Mouse (Mus musculus) monocyte, adult 5-6 weeks (primary cell): Measurements from ENCODE around the gene Plin3. TPM values are rescaled to one million over a fixed set of nuclear protein-coding genes. Genes with fewer than 3 reads are reported as not detected.
A peak's percentile ranks its signal among the peaks of the same experiment; 100 is the strongest.

Experiments
- ATAC-seq: fragments of 153-309, 156-312 bp; replicated peaks from 2 replicates; pipeline ENCODE4 v1.8.0; 2017; ENCODE audit warnings: mild to moderate bottlenecking; ENCODE audit not compliant: low TSS enrichment, insufficient number of reproducible peaks, severe bottlenecking, poor library complexity, low FRiP score
- total RNA-seq: library from RNA; stranded (forward); fragments of 200-1000, 200-491, 200-594 nt; gene quantifications from 3 replicates; pipeline ENCODE4 v1.2.3, GENCODE M21; 2017

Gene Plin3
- total RNA-seq, 1 experiment from 2014 or later = 13.4 TPM

DNA sequence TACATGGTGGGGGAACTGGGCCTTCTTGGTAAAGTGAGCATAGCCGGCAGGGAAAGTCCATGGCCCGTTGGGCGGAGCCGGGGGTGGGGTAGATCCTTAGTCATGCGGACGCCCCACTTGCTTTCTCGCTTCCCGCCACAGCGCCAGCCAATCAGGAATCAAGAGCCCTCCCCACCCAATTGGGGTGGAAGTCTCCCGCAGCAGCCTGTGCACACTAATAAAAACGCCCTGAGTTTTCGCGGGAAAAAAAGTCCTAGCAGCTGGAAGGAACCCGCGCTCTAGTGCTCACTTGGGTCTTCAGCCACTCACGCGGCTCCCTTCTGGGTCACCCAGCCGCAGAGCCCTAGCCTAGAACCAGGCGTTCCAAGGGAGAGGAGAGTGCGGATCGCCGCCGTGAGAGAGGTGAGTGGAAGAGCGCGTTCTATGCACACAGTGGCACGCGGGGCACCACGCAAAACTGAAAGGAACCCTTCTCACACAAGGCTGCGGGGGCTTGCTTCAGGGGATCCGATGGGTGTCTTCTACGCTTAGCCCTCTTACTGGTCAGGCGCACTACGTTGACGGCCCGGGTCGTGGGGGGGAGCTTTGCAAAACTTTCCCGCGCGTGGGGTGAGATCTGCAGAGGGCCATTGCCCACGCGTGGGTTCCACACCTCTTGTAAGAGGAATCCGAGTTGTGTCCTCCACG, 10.6 kb upstream of the Plin3 start, which contains the start of gene Uhrf1:
Gene Uhrf1 (plus strand): TSS at position 162 of the 687 bp plus-strand sequence.
- 0 out of 2 replicates have a peak, but pooled peaks have one; percentile 27 for ATAC-seq

DNA sequence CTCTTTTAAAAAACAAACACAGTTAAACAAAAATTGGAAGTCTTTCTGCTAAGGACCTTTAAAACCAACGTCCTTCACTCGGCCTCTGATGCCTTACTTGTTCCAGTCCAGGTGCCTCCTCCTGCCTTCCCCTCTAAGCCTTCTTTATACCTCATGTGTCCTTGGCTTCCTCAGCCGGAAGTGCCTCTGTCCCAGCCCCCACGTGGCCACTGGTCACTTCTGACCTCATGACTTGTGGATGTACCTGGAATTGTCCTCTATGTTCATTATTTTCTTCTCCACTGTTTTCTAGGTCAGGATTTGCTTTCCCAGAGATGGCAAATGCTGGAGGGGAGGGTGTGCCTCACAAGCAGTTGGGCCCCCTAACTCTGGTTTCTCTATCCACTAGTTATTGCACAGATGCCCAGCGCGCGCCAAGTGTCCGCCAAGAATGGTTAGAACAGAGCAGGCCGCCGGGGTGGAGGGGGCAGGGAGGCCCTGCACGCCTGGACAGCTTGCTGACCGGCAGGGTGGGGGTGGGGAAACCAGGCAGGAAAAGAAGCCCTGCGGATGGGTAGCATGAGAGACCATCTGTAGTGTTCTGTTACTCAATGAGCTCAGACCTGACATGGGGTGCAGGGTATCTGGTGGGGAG, 9.8 kb upstream of the Plin3 start:
- ATAC-seq = no peak

DNA sequence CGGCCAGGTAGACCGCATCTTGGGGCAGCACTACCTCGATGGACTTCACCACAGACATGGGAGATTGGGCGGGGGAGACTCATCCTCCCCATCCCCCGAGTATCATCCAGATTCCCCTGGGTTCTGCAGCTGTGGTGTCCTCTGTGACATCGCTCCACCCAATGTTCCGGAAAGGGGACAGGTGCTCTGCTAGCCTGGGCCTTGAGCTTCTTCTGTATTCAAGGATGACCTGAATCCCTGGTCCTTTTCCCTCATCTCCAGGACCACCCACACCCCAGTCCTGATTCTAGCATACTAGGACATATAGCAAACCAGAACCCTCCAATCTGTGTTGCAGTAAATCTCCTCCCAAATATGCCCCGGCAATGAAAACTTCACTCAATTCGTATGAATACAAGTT, 7.5 kb upstream of the Plin3 start, which contains the start of gene Arrdc5:
Gene Arrdc5 (minus strand): TSS at position 101 of the 400 bp plus-strand sequence.
- no peak for ATAC-seq

DNA sequence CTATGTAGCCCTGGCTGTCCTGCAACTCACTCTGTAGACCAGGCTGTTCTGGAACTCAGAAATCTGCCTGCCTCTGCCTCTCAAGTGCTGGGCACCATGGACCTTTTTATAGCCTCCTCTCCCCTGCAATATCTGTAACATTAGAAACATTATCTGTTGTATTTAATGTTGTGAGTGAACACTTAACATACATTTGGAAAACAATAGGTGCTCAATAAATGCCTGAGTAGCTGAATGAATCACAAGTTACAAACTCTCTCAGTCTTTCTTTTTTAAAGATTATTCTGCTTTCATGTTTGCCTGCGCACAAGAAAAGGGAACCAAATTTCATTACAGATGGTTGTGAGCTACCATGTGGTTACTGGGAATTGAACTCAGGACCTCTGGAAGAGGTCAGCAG, 5.6 kb upstream of the Plin3 start:
- no peak for ATAC-seq

DNA sequence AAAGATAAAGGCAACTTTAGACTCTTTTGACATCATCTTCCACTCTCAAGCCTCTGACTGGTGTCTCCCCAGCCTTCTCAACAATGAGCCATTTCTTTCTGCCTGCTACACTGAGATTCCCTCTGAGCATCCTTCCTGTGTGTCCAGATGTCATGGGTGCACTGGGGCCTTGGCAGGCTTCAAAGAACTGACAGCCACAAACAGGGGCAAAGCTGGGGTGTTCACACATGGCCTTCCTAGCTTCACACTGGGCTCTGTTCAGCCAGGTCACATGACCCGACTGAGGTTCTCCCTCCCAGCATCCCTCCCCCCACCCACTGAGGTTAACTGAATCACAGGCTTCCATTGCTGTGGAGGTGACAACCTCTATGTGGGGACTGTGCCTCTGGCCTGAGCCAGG, 3.5 kb upstream of the Plin3 start:
- no peak for ATAC-seq

DNA sequence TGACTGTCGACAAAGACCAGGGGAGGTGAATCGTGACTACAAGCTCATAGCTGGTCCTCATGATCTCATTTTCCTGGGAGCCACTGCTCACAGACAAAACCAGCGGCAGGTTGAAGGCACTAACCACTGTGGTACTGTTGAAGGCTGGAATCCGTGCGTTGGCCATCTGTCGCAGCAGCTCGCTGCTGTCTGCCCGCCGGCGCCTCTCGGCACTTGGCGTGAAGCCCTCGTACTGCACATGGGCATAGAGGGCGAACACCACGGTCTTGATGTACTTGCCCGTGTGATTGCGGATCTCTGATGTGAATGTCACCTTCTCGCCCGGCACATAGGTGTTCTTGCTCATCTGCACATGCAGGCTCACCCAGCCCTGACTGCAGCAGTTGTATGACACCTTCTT, 1.6 kb upstream of the Plin3 start:
- no peak for ATAC-seq

DNA sequence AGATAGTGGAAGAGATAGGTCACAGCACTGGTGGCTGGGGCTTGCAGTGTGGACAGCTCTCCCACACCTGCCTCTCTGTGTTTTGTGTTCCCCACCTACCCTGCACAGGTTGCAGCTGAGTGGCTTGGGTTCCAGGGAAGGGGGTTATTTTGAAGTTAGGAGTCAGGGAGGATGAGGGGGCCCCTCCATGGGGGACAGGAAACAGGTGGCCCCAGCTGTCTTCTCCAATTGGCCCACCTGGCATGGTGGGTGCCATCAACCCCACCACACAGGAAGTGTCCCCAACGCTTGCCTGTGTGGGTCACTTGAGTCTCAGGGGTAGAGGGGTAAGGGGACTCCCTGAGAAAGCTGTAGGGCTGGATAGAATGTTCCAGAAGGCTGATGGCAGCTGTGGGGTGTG, 618 bp upstream of the Plin3 start:
- ATAC-seq = no peak

DNA sequence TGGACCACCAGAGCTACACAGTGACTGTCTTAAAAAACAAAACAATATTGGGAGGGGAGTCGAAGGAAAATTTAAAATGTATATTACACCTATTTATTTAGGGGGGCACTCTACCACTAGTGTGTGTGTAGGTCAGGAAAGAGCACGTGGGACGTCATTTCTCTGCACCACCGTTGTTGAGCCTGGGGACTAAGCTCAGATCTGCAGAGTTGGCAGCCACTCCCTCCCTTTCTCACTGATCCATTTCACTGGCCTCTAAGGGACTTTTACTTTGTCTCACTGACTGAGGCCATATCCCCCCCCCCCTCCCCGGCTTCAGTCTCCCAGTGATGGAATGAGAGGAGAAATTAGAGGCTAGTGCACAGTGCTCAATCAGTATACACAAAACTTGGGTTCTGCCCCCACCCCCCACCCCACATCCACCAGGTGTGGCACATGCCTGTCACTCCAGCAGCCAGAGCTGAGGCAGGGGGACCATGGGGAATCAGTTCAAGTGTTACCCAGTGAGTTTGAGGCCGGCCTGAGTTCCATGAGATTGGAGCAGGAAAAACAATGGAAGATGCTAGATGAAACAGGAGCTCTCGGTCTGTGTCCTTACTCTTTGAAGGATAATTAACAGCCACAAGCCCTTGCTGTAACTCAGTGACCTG, 722 bp downstream of the Plin3 start:
- no peak for ATAC-seq

DNA sequence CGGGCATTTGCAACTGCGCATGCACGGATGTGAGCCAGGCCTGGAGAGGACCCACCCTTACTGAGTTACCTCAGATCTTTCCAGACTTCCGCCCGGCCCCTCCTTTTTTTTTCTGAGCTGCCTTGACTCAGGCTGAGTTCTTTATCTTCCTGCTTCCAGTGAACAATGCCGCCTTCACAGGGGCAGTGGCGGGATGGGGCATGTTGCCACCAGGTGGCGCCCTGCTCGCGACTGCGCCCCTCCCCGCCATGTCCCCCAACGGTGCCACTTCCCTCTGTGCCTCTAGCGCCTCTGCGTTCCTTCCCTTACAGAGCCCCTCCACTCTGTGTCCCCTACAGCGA, 1.5 kb downstream of the Plin3 start:
- ATAC-seq = peak; percentile 79

DNA sequence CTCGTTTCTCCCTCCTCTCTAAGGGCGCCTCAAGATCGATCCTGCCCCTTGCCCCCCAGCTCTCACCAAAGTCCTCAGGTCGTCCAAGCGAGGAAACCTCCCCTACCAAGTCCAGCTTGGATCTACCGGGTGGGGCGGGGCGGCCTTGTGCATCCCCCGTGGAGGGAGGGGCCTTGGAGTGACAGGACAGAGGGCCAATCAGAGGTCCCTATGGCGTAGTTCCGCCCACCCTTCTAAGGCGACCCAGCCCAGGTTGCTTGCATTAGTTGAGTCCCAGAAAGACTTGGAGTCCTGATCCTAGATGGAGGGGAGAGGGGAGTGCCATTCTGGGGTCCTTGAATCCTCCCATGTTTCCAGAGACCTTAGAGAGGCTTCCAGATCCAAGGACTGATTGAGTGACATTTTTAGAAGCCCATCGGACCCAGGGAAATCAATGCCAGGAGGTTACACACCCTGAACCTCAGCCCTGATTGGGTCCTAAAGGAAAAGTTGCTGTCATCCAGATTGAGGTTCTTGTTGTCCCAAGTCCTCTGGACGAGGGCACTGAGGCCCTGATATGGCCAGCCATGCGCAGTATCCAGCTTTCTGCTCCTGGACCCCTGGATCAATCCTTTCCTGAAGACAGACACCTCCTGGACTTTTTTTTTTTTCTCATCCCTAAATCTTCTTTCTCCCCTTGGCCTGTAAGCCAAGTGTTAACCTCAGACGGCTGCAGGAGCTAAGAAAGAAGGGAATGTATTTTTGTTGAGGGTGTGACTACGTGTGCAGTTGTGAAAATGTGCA, 2.1 kb downstream of the Plin3 start:
- ATAC-seq = peak; percentile 72

DNA sequence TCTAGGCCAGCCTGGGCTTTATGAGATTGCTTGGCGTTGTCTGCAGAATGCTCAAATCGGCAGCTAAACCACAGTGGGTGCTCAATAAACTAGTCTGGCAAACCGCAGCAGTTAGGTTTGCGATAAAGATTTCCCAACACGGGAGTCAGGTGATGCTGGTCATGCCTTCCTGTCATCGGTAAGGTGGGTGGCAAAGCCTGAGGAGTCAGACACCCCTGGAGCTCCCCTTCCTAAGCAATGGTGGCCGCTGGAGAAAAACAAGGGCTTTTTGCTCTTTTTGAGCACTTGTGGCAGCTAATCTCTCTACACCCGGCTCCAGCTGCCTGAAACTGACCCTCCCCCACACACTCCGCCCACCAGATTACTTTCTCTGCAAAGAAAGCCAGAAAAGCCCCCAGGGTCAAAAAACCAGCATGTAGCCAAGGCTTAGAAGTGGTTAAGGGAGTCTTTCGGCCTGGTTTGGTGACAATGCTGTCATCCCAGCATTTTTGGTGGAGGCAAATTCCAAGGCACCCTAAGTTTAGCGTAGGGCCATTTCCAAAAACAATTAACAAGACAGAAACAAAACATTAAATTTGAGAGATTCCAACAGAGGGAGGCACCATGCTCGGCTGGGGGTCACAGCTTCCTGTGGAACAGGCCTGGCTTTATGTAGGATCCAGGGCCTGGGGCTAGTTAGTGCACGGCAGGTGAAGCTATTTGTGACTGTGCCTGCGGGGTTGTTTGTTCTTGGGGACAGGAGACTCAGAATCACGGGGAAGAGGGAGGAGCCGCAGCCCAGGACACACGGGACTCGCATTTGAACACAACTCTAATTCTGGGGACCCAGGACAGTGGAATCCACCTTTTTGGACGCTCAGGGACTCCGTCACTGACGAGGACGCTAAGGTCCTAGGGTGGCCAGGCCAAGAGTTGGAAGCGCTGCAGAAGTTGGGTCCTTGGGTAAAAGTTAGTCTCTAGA, 3.0 kb downstream of the Plin3 start:
- no peak for ATAC-seq

DNA sequence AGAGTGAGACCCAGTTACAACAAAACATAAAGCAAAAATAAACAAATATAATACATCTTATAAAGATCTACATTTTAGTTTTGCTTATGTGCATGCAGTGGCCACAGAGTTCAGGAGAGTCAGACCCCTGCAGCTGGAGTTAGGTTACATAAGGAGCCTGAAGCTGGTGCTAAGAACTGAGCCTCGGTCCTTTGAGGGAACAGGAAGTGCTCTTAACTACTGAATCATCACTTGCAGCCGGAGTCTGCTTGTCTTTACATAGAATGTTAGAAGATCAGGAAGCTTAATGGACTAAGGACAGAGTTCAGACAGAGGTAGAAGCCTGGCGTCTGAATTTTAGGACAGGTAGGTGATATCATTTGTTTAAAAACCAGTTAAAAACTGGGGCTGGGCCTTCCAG, 3.8 kb downstream of the Plin3 start:
- no peak for ATAC-seq

DNA sequence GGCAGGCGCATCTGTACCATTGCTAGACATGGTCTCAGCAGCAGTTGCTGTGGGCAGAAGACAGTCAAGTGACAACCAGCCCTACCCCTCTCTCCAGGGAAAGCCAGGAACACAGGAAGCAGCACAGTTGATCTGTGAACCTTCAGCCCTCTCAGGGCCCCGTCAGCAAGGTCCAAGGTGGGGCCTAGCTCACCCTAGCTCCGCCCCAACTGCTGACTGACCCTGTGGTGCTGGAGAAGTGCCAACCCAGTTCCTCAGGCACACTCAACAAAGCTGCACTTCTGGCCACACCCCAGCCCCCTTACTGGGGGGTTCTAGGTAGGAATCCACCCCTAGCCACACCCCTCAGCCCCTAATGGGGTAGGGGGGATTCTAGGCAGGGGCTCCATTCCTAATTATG, 4.8 kb downstream of the Plin3 start:
- ATAC-seq = no peak

DNA sequence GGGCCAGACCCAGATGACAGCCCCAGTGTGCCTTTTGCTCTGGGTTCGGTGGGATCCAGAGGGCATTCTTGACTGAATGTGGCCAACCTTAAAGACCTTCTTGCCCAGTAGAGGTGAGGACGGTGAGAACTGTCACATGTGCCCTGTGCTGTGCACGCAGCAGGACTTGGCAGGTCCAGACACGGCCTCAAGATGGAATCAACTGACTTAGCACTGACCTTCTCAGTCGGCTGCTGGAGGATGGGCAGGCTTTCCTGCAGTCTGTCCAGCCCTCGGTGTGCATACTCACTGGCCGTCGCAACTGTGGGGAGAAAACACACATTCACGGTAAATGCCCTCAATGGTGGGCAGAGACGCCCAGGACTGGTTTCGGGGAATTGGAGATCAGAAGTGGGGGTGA, 6.7 kb downstream of the Plin3 start:
- no peak for ATAC-seq

DNA sequence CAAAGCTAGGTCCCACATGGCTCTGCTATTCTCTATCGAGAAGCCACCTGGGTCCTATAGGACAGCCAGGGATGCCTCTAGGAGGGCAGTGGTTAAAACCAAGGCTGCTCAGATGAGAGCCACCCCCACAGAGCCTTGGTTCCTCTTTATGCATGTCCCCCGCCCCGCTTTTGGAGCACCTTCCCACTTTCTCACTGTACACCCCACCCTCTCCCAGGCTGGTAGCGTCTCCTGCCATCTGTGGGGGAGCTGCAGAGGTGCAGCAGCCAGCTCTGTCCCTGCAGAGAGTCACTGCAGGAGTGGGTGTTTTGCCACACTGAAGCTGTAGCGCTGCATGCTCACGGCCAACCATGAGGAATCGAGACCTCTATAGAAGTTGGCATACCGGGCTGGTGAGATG, 9.4 kb downstream of the Plin3 start:
- no peak; the same call in 1 of the 2 replicates for ATAC-seq

DNA sequence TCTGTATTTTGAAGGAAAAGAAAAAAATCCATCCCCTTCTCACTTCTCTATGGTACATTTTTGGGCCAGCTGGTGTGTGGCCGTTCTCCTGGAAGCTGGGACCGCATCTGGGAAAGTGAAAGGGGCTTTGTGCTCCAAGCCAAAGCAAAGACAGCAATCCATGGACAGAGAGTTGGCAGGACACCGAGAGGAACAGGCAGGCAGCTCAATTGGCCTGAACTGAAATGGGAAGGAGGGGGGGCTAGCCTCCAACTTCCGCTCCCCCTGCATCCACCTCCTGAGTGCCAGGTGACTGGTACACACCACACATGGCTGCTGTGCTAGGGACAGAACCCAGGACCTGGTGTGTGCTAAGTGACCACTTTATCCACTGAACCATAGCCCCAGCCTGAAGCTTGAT, 9.9 kb downstream of the Plin3 start:
- ATAC-seq = no peak

DNA sequence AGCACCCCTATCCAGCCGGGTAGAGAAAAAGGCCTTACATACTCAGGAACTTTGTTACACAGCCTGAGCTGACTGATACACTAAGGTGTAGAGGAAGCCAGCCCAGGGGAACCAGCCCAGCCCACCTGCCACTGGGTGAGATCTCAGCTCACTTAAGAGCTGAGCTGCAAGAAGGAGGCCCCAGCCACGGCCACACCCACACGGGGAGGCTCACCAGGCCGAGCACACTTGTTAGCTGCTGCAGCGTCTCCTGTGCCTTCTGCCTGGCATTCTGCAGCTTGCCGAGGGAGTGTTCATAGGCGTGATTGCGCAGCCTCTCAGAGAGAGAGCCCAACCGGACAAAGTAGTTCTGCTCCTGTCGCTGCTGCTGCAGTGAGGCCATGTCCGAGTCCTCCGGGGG, 11.5 kb downstream of the Plin3 start:
- ATAC-seq = no peak

DNA sequence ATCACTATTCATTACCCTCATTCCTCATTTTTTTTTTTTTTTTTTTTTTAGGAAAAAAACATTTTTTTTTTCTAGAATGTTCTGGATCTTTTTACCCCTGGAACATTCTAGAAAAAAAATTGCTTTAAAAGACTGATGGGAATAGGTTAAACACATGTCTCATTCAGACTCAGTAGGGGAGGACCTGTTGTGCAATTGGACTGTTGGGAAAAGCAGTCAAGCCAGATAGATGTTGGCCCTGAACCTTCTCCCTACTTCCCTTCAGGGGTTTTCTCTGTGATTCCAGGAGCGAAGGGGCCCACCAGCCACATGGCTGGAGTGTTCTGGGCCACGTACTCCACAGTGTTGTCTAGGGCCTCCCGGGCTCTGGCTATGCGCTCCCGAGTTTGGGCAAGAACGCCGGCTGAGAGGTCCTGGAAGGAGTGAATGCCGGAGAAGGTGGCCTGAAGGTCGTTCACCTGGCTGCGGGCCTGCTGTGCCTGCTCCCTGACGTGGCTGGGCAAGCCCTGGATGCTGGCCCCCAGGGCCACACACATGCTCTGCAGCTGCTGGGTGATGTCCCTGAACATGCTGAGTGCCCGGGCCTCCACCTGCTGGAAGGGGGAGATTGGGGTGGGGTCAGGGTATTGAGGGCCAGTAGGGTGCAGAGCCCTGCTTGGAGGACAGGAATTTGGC, 13.1 kb downstream of the Plin3 start:
- ATAC-seq = no peak
